Mouse (Mus musculus) kidney, adult 8-10 months (tissue): ENCODE data around the gene Ccr1.
"Not testable (repeated sequence)": the region's sequence is repeated elsewhere in the genome, so short reads cannot be mapped to it uniquely, and the experiment has no call there.

Experiments
- DNase-seq, 2 experiments: peaks; one replicate each; pipeline ENCODE4 v3.0.0; 2022

Gene Ccr1

GRCm38 (mm10) chr9:123968290-123968912 lies at the start of gene Ccr1:
Gene Ccr1, minus strand, starts transcription at chr9:123968692.
- peak; percentile 24 to 49 for DNase-seq

- DNase-seq = no peak
Measured at GRCm38 (mm10) chr9:124016048-124016447, 47.6 kb upstream of the Ccr1 start.

GRCm38 (mm10) chr9:124014985-124015652 lies 46.6 kb upstream of the Ccr1 start:
- DNase-seq = no peak

- no peak for DNase-seq
Measured at GRCm38 (mm10) chr9:124013270-124013669, 44.8 kb upstream of the Ccr1 start.

- no peak for DNase-seq
Measured at GRCm38 (mm10) chr9:124012691-124013090, 44.2 kb upstream of the Ccr1 start.

GRCm38 (mm10) chr9:123999784-124000183 lies 31.3 kb upstream of the Ccr1 start:
- DNase-seq = no peak

GRCm38 (mm10) chr9:123997719-123998118 lies 29.2 kb upstream of the Ccr1 start:
- no peak for DNase-seq

GRCm38 (mm10) chr9:123991312-123991906 lies 22.9 kb upstream of the Ccr1 start:
- no peak for DNase-seq

- no peak for DNase-seq
Measured at GRCm38 (mm10) chr9:123989671-123990070, 21.2 kb upstream of the Ccr1 start.

- DNase-seq = no peak
Measured at GRCm38 (mm10) chr9:123986217-123986616, 17.7 kb upstream of the Ccr1 start.

- no peak for DNase-seq
Measured at GRCm38 (mm10) chr9:123984943-123985342, 16.5 kb upstream of the Ccr1 start.

- DNase-seq = no peak
Measured at GRCm38 (mm10) chr9:123982720-123983119, 14.2 kb upstream of the Ccr1 start.

GRCm38 (mm10) chr9:123981909-123982308 lies 13.4 kb upstream of the Ccr1 start:
- DNase-seq = no peak

GRCm38 (mm10) chr9:123980858-123981475 lies 12.5 kb upstream of the Ccr1 start:
- not testable (repeated sequence) for DNase-seq

- no peak for DNase-seq
Measured at GRCm38 (mm10) chr9:123978308-123978707, 9.8 kb upstream of the Ccr1 start, which contains the start of gene Ccr1l1. Gene Ccr1l1, minus strand, starts transcription at chr9:123978408.

- no peak for DNase-seq
Measured at GRCm38 (mm10) chr9:123976876-123977663, 8.6 kb upstream of the Ccr1 start.

- DNase-seq = no peak
Measured at GRCm38 (mm10) chr9:123975630-123976029, 7.1 kb upstream of the Ccr1 start.

GRCm38 (mm10) chr9:123966858-123967495 lies 1.5 kb downstream of the Ccr1 start:
- not testable (repeated sequence) for DNase-seq

- no peak for DNase-seq
Measured at GRCm38 (mm10) chr9:123964776-123965175, 3.7 kb downstream of the Ccr1 start.

- no peak for DNase-seq
Measured at GRCm38 (mm10) chr9:123960161-123960560, 8.3 kb downstream of the Ccr1 start.

GRCm38 (mm10) chr9:123957911-123958413 lies 10.5 kb downstream of the Ccr1 start:
- no peak for DNase-seq

GRCm38 (mm10) chr9:123956892-123957291 lies 11.6 kb downstream of the Ccr1 start:
- no peak for DNase-seq
